Mouse (Mus musculus) left cerebral cortex, adult 18-20 months (tissue): ENCODE data around the gene Prss48. TPM values are rescaled to one million over a fixed set of nuclear protein-coding genes. Genes with fewer than 3 reads are reported as not detected.

Experiments
- DNase-seq, 2 experiments: peaks; one replicate each; pipeline ENCODE4 v3.0.0; 2021 to 2022; ENCODE audit warnings: low spot score in 2 of 2, mixed read lengths in 1 of 2
- long read RNA-seq, 2 experiments: library from polyadenylated mRNA; stranded (forward); transcript quantifications; one replicate each; pipeline ENCODE4 v2.0.0; 2021
- total RNA-seq, 2 experiments: library from RNA; stranded (reverse); gene quantifications; 2 replicates each; pipeline ENCODE4 v1.2.3; 2021

The Prss48 gene
- not detected for total RNA-seq
- long read RNA-seq, experiment 1, partial matches to known transcripts = 0 of 1 reads
- long read RNA-seq, experiment 1, other reads (novel, unspliced or antisense) = 1 of 1 reads
- long read RNA-seq, experiment 2 = 0 reads

DNA sequence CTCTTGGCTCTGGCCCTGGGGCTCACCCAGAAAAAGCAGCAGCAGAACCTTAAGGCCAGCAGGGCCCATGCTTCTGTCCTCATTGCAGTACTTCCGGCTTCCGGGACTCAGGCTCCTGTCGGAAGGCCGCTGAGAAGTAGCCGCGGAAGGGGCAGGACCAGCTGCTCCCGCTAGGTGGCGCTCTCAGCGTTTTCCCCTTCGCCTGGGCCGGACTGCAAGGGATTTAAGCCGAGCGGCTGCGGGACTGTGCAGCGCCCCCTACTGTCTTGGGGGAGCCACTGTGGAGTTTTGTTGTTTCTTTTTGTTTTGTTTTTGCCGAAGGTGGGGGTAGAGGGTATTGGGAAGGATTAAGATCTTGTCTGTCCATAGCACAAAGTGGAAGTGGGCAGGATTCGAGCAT lies at the start of gene Prss48:
Gene Prss48, minus strand, starts transcription at position 69 of the 400 bp plus-strand sequence.
- DNase-seq = no peak

DNA sequence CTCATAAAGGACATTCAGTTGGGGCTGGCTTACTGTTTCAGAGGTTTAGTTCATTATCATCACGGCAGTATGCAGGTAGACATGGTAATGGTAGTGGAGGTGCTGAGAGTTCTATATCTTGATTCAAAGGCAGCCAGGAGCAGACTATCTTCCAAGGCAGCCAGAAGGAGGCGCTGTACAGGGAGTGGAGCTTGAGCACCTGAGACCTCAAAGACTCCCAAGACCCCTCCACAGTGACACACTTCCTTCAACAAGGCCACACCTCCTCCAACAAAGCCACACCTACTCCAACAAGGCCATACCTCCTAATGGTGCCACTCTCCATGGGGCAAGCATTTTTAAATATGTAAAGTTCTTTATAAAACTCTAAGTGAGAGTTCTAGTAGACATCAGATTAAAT lies 46.8 kb upstream of the Prss48 start:
- DNase-seq = no peak

DNA sequence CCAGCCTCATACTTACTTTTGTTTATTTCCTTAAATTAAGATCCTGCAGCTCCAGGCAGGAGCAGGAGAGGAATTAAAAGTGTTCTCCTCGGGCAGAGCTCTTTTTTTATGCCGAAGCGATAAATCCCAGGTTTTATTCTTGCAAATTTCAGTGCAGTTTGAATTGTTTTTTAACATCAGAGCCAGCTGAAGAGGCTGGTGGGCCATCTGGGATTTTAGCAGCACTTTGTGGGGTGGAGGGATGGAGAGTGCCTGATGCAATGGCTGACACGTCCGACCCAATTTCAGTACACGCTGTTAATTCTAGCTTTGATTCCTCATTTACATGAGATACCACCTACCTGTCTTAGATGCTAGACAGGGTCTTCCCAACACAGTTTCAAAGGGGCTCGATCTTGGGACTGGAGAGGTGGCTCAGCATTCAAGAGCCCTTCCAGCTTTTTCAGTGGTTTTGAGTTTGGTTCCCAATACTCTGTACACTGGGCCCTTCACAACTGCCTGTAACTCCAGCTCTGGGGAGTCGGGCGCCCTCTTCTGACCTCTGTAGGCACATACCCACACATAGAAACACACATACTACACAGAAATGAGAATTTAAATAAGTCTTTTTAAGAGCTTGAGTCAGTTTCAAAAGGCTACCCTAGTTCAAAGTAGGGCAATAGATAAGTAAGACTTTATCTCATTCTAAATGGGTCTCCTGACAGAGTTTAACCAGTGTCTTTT lies 45.6 kb upstream of the Prss48 start:
- no peak for DNase-seq

DNA sequence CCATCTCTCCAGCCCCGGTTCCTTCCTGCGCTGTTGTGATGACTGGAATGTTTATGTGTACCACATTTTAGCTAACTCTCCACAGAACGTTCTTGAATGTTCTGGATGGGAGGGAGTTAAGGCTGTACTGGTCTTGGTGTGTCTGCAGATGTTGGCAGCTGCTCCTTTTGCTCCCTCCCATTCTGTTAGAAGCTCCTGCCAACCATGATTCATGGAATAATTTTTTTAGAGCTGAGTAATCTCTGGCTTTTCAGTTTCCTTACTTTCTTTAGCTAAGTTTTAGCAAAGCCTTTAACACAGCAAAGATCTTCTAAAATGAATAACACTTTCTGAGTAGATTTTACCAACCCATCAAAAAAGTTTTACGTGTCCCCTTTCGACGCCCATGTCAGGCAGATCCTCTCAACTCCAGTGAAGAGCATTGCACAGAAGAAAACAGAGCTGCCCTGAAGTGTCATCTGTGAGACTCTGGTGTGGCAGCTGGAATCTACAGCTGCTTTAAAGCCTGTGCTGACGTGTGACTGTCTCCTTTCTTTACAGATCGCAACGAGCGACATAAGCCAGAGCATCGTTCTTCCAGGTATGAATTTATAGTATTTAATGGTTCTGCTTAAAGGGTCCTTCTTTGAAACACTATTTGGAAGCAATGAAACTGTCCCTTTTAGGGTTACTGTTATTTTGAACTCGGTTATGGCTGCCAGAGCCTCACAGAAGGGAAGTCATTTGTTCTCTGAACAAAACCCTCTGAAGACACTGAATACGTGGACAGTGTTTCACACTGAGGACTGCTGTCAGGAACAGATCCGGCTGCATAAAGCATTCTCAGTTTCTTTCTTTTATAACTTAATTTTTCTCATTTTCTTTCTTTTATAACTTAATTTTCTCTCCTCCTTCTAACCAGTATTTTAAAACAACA lies 38.3 kb upstream of the Prss48 start:
- no peak for DNase-seq

DNA sequence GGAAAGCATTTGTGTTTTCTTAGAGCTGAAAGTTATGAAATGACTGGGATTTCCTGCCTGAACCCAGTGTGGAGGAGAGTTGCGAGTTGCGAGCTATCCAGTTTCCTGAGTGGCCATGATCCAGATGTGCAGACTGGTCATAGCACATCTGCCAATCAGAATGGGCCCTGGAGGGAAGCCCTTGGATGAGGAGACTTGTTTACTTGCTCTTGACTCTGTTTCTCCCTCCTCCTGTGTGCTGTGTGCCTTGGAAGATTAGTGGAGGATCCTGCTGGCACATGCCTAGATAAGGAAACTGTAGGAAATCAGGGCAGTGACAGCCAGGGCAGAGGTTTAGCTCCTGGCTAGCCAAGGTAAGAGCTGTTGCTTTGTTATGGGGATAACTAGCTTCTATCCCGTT lies 36.4 kb upstream of the Prss48 start:
- no peak for DNase-seq

DNA sequence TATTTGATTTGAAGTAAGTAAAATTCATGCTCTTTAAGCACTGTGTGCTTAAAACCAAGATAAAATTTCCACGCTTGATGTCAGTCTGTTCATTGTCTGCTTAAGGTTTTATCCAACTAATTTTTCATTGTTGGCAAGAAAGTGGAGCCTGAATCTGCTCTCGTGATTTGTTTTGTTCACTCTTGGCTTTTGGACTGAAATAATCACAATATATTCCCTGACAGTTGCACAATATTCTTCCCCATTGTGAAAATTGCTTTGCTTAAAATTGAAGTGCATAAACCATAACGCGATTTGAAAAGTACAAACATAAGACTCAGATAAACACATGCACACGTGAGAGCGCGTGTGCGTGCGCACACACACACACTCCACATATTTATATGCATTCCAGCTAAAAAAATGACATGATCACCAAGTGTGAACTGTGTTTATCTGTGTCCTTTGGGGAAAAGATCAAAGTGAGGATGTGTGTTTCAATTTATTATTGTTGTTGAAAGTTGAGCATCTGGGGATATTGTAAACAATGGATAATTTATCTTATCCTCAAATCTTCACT lies 35.7 kb upstream of the Prss48 start:
- no peak for DNase-seq

DNA sequence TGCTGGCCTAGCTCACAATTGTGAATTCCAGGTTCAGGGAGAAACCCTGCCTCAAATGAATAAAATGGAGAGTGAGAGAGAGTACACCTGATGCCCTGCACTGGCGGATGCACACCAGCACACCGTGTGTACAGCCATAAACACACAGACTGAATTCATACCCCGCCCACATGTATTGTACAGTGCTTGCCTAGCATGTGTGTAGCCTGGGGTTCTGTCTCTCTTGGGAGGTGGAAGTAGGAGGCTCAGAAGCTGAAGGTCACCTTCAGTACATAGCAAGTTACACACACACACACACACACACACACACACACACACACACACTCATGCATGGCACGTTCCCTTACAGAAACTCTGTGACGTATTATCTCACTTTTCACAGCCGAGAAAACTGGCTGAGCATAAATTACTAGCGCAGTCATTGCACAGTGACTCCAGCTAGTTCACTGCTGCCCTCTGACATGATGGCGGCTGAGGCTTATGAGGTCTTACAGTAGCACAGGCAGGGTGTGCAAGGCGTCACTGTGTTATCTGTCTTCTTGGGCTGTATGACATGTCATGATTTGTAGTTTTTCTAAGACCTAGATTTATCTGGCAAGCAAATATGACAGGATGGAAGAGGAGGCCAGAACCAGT lies 31.3 kb upstream of the Prss48 start:
- DNase-seq = no peak

DNA sequence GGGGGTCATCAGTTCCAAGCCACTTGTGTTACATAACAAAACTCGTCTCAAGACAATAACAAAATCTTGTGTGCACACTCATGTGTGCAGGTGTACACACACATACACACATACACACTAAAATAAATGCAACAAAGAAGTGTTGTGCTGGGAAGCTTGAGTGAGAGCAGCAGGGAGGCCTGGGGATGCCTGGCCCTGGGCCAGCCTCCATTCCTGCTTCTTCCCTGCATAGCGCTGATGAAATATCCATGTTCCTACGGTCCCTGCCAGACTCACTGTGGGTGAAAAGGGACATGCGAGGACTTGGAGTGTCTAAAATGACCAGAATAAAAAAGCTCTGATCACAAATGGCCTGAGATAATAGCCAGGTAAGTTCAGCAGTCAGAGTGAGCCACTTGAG lies 28.3 kb upstream of the Prss48 start:
- DNase-seq = no peak

DNA sequence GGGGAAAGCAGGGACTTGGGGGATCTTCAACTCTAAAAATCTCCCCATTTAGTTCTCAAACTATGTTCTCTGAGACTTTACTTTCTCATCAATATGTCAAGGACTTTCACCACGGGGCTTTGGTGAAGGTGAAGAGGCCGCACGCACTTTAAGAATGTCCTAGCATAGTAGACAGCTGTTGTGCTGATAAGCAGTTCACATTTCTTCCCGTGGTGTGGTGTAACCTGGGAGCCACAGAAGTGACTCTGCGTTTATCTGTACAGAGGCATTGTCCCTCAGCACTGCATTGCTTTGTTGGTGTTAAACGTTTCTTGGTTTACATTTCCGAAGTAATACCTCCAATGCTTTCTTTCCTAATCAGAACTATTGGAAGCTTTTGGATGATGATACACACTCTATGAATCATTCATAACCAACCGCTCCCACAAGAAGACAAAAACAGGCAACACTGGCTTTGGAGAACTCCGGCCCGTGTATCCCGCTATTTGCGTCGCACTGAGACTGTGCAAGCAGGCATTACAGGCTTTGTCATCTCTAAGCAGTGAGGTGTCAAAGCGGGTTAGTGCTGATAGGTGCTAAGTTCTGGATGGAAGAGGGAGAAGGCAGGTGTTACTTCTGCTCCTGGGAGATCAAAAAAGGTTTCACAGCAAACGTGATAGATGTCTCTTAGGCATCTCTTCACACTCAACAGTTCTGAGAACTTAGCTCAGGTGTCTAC lies 26.5 kb upstream of the Prss48 start:
- DNase-seq = no peak

DNA sequence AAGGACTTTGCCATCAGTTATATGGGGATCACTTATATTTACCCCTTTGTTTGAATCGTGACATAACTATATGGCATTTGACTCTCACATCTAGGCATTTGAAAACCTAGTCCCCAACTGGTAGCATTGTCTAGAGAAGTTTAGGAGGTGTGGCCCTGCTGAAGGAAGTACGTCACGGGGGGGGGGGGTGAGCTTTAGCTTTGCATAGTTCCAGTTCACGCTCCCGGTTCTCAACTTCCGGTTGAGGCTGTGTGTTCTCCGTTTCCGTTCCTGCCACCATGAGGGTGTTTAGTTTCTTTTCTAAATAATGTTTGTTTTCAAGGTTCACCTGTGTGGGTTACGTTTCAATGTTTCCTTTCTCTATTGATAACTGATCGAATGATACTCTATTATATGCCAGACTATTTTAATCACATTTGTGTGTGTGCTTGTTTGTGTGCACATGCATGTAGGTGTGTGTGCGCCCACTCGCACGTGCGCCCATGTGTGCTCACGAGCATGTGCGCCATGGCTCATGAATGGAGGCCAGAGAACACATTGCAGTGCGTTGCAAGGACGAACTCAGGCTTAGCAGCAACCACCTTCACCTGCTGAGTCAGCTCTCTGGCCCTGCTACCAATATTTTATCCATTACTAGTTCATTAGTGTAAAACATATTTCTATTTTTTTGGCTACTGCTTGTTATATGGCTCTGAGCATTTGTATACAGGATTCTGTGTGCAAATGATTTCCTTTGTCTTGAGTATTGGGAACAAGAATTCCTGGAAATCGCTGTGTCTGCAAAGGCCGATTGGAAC lies 23.2 kb upstream of the Prss48 start:
- DNase-seq = no peak

DNA sequence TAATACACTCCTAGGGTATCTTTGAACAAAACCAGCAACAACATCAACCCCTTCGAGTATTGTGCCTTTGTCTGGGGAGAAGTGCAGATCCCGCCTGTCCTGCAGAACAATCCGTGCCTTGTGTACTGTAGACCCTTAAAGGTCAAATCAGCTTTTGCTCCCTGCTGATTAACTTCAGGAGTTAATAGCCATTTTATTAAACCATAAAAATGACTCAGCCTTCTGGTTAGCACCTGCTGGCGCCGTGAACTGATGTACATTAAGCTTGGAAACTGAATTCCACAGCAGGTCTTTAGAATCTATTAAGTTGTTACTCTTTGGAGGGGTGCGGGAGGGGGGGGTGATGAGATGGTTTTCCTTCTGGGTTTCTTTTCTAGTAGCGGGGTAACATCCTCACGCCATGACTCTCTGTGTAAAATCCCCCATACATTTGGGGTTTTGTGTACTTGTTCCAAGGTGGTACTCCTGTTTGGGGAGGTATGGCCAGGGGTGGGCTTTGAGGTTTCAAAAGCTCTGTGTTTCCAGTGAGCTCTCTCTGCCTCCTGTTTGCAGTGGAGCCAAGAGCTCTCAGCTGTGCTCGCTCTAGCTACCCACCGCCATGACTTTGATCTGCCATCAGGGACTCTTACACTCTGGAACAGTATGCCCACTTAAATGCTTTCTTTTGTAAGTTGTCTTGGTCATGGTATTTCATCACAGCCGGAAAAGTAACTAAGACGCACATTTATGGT lies 21.9 kb upstream of the Prss48 start:
- no peak for DNase-seq

DNA sequence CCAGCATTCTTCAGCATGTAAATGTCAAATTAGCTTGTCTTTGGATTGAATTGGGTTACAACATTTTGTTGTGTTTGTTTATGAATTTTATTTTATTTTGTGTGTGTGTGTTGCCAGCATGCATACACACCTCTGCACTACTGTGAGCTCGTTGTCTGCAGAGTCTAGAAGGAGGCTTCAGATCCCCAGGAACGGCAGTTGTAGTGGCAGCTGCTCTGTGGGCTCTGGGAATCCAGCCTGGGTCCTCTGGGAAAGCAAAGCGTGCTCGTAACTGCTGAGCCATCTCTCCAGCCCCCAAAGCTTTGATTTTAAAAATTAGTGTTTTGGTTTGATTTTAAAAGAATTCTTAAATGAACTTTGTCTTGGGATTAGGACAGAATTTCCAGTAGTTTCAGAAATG lies 19.4 kb upstream of the Prss48 start:
- no peak for DNase-seq

DNA sequence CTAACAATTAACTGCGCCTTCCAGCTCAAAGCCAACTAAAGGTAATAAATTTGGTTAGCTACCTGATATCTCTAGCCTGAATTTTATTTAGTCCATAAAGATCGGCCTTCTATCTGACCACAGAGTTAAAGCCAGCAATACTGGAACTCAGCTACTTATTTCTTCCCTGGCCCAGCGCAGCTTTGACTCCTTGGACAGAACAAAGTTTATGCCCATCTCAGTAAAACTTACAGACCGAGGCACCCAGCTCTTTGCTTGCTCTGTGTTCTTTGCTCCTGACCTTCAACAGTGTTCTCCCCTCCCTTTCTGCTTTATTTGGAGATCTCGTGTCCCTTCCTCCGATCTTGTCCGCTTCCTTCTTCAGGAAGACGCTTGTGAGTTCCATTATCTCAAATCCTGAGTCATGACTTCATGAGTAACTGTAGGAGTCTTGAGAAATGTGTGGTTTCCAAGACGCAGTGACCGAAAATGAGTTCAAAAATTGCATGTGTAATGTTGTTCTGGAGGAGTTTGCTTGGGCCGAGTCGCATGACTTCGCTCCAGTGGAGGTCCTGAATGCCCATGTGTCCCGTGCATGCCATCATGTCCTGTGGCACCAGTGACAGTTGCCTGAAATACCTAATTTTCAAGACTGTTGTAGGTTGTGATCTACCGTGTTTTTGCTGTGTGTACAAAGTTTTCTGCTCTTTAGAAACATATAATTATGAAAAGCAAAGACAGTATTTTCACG lies 18.8 kb upstream of the Prss48 start:
- DNase-seq = no peak

DNA sequence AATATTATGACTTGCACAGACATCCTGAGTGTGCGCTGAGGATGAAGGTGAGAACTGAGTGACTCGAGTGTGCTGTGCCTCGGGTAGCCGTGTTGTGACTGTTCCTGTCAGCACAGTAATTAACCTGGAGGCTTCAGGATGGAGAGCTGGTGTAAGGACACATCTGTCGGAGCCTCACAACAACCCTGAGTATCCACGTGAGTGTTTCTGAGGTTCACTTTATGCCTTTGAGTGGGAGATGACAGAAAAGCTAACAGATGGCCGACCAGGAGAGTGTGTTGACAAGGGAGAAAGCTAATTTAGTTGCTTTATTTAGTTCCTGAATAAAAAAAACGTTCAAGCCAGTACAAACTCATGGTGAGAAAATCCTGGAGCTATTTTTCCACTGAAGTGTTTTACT lies 15.2 kb upstream of the Prss48 start:
- DNase-seq = peak in 1 of 2 experiments; percentile 36

DNA sequence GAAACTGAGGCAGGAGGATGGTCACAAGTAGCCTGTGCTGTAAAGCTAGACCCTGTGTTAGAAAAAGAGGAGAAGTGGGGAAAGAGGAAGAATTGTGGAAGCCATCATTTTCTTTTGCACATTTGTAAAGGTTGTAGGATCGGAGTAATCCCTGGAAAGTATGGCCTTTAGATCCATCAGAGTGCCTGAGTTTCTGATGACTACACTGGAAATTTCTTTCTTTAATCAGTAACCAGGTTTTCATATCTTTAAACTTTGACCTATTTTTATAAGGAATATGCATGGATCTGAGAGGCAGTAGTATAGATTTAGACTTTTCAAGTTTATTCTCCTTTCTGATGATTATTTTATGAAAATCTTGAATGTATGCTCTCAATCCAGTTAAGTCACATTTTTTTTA lies 14.7 kb upstream of the Prss48 start:
- no peak for DNase-seq

DNA sequence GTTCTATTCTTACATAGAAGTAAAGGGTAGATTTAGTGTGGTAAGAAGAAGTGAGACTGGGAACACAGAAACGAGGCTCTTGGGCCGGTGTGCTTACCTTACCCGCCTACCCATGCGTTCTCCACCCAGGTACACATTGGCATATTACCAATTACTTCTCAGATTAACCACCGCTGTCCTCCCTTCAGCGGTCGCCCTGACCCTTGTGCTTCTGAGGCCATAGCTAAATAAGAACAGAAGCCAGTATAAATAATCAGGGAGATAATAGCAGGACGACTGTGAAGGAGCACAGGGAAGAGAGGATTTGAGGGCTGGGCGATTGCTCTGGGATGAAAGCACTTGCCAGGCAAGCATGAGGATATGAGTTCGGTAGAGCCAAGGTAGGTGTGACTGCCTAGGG lies 11.5 kb upstream of the Prss48 start:
- no peak for DNase-seq

DNA sequence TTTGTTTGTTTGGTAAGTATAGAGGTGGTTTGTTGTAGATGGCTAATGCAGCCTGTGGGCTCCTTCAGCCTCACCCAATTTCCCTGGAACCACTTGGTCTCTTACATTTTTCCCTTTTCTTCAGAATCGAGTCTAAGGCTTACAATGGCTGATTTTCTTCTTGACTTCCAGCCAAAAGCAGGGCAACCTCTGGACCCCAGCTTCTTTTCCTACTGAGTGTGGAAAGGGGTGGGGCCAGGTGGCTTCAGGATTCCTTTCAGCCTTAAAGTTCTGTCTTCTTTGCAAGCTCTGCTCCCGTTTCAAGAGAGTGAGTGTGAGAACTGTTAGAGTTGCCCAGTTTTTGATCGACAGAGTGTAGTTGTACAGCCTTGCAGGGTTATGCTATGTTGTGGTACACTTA lies 9.5 kb upstream of the Prss48 start:
- no peak for DNase-seq

DNA sequence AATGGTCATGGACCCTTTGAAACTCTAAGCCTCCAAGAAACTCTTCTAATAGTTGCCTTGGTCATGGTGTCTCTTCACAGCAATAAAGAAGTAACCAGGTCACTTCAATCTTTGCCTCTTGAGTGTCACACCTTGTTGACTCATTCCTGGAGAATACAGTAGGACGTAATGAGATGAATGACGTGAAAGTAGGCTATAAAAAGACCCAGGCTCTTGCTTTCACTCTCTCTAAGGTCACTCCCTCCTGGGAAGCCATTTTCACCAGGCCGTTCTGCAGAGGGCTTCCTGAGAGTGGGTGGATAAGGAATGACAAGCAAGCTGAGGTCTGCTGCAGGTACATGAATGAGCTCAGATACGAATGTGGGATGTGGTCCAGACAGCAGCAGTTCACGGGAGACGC lies 9.1 kb upstream of the Prss48 start:
- no peak for DNase-seq

DNA sequence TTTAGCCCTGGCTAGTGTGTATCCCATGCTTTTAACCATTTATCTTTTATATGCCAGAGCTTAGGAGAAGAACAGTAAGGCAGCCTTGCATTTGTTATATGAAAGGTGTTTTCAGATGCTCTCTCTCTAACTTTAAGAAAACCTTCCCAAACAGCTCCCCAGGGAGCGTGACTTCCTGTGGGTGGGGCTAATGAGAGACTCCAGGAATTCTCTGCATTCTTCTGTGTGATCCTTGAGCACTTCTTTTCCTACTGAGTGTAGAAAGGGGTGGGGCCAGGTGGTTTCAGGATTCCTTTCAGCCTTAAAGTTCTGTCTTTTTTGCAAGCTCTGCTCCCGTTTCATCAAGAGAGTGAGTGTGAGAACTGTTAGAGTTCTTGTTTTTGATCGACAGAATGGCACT lies 8.3 kb upstream of the Prss48 start:
- DNase-seq = no peak
